Mouse (Mus musculus) kidney, postnatal 14 days (tissue): Measurements from ENCODE around the gene Exosc8.
"Not testable (repeated sequence)": the region's sequence is repeated elsewhere in the genome, so short reads cannot be mapped to it uniquely, and the experiment has no call there.

ENCODE experiments used
- DNase-seq: peaks from one replicate; pipeline ENCODE4 v3.0.0; 2022; ENCODE audit warnings: mixed read lengths

Gene Exosc8

GRCm38 (mm10) chr3:54734411-54735246, 564 bp downstream of the Exosc8 start:
- DNase-seq = peak; percentile 94

DNA sequence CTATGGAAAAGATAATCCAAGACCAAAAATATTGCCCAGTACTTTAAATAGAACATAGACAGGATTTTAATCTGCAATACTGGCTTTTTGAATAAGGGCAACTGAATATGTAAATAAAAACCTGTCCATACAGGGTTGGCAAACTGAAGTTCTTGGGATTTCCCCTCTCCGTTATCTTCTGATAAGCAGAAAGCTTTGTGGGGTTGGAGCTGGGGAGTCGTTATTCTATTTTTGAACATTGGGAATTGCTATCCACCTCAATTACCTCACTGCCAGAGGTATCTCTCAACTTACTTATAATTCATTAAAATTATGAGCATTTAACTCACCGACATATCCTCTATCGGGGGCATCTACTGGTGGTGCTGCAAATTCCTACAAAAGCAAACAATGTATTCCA, 2.8 kb downstream of the Exosc8 start:
- no peak for DNase-seq

- no peak for DNase-seq
Measured at GRCm38 (mm10) chr3:54731626-54732150, 3.5 kb downstream of the Exosc8 start.

GRCm38 (mm10) chr3:54728100-54728499, 7.1 kb downstream of the Exosc8 start:
- DNase-seq = no peak

GRCm38 (mm10) chr3:54727588-54727987, 7.6 kb downstream of the Exosc8 start:
- DNase-seq = no peak

GRCm38 (mm10) chr3:54725344-54725743, 9.8 kb downstream of the Exosc8 start:
- DNase-seq = no peak

GRCm38 (mm10) chr3:54723741-54724500, 11.3 kb downstream of the Exosc8 start:
- DNase-seq = no peak

GRCm38 (mm10) chr3:54718947-54719346, 16.2 kb downstream of the Exosc8 start:
- no peak for DNase-seq

DNA sequence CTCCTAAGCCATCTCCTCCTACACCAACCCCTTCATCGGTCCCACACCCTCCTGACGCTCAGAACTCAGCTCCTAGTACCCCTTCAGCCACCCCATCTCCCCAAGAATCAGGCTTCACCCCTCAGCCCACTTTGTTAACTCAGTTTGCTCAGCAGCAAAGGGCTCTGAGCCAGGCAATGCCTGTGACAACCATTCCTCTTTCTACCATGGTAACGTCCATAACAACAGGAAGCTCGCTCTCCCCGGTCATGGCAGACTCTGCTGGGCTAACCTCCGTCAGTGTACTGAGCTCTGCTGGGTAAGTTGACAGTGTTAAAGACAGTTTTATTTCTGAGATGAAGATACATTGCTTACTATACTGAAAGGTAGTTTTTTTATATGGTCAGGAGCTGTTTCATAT, 17.8 kb downstream of the Exosc8 start:
- DNase-seq = no peak

DNA sequence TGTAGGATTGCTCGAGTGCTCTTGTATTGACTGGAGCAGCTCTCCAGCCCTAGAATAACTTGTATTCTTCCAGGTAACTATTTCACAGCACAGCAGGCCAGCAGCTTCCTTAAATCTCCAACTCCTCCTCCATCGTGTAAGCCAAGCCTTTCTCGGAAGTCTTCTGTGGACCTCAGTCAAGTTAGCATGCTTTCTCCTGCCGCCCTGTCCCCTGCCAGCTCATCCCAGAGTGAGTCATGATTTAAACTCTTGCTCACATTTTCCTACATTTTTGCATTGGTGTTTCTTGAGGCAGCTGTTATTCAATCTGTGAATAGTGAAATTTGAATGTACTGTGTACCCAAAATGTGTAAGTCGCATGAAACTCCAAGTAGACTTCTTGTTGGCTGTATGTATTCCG, 19.7 kb downstream of the Exosc8 start:
- no peak for DNase-seq

DNA sequence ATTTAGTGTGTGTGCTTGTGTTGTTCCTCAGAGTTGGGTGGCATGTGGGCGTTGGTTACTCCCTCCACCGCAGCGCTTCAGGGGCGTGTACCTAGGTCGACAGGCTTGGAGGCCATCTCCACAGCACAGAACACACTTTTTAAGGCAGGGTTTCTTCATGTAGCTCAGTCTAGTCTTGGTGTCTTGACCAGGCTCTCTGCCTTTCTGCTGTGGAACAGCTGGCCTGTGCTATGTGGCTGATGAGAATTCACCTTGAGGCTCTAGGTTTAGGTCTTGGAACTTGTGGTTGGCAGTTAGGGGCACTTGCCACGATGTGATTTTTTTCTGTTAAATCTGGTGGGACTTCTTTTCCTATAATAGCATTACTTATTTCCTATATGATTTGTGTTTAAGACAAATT, 20.9 kb downstream of the Exosc8 start, which contains the start of gene Gm21958:
TSS of gene Gm21958 (minus strand) at position 101 of the 400 bp plus-strand sequence.
- DNase-seq = no peak

GRCm38 (mm10) chr3:54708972-54709371, 26.2 kb downstream of the Exosc8 start:
- no peak for DNase-seq

GRCm38 (mm10) chr3:54704106-54704505, 31.1 kb downstream of the Exosc8 start:
- DNase-seq = not testable (repeated sequence)

- DNase-seq = no peak
Measured at GRCm38 (mm10) chr3:54699759-54700301, 35.4 kb downstream of the Exosc8 start.

GRCm38 (mm10) chr3:54693056-54693415, 42.2 kb downstream of the Exosc8 start:
- DNase-seq = no peak

DNA sequence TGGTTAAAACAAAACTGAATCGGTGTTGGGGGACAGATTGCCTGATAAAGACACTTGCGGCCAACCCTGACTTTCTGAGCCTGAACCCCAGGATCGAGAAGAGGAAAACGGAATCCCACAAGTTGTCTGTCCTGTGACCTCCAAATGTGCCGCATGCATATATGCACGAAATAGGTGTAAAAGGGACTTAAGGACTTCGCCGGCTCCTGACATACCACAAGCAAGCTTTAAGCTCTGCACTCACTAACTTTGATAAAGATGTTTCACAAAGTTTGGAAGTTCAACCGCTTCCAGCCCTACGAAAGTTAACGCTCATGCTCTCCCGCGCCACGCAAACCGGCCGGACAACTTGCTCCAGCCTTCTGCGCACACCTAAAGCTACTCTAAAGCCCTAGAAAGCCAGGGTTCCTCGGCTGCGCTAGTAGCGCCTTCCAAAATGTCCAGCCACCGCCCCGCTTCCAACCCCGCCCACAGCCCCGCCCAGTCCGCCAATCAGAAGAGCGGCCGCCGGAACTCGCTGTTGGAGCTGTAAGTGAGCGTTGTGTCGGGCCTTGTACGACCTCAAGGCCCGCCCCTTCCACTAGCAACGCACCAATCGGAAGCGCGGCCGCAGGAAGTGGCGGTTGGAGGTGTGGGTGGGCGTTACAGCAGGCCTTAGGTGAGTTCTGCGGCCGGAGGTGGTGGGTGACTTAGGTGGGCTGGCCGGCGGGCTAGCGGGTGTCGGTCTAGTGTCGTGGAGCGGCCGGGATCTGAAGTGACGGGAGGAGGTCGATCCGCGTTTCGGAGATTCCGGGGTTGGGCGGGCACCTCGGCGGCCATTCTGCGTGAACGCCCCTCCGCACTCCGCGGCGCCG, 42.8 kb downstream of the Exosc8 start, which contains the start of gene Supt20:
TSS of gene Supt20 (plus strand) at position 606 of the 854 bp plus-strand sequence.
- peak; percentile 96 for DNase-seq

GRCm38 (mm10) chr3:54689091-54689490, 46.1 kb downstream of the Exosc8 start:
- DNase-seq = no peak

- DNase-seq = no peak
Measured at GRCm38 (mm10) chr3:54687245-54687644, 47.9 kb downstream of the Exosc8 start.

DNA sequence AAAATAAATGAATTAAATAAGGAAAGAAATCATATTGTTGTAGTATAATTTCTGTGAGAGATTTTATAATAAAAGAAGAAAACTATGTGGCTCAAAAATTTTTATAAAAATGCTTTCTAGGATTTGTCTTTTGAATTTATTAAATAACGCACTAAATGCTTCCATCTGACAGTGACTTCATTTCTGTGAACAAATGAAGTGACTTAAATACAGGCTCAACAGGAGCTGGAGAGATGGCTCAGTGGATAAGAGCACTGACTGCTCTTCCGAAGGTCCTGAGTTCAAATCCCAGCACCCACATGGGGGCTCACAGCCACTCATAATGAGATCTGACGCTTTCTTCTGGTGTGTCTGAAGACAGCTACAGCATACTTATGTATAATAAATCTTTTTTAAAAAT, 50.0 kb downstream of the Exosc8 start:
- DNase-seq = no peak

DNA sequence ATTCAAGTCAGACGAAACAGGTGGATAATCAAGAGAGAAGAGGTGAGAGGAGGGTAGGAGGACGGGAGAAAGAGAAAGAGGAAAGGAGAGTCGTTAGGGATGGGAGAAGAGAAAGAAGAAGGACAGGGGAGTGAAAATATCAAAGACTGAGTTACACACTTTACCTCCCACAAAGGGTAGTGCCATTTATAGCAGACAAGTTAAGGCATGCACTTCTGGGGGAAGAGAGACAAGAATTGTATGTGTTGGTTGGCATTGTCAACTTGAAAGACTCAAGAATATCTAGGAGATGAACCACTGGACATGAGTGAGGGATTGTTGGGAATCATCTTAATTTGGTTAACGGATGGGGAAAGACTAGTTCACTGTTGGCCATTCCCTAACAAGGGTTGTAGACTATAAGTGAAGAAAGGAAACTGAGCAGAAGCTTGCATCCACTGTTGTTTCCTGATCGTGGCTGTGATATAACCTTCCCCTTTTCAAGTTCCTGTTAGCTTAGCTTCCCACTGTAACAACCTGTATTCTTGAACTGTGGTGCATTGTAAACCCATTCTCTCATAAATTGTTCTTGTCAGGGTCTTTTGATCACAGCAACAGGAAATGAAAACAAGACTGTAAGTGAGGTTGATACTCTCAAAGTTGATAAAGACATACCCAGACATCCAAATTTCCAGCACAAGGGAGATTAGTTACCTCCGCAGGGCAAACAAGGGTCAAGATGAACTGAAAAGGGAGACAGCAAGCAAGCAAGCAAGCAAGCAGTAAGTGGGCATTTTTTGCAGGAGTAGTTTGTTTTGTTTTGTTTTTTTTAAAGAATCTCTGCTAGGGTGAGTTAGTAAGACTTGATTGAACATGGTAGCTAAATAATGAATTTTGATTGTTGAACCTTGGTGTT, 53.6 kb downstream of the Exosc8 start:
- DNase-seq = no peak
